Comparison of ENCODE assay signal across 8 mouse cellular contexts in the genomic region with DNA sequence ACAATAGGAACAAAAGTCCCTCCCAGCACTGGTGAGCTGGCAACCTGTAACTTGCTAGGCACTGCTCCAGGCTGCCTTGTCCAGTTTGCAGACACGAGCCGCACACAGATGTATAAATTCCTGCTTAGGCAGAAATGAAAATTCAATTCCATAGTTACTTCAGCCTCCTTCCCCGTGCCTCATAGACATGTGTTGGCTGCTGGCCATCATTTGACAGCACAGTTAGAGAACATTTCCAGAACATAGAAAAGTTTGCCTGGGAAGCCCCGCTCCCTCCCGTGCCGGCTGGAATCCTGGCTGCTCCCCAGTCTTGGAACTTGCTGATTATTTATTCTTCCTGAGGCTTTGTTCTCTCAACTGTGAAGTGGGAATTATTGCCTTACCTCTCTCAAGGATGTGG.
DNase-seq lines count a peak whose midpoint lies in the region; ATAC-seq lines count a peak whose summit lies in the region.

No protein-coding gene starts in this region.

- no peaks in the 10 kb centered on the region; the same call in 1 of the 2 replicates for H3K4me1 ChIP-seq in intestine, embryonic 15.5 days (replicated peaks)

- peak; percentile 31 to 33 for DNase-seq in cerebellum, postnatal 14 days
- DNase-seq in NIH3T3 (ENCODE audit: low read depth), result peak; percentile 89
- peak; percentile 45 for DNase-seq in gastrocnemius, postnatal 10 days
- peak; percentile 78 for DNase-seq in left cerebral cortex, postnatal 4 days
- DNase-seq in right cerebral cortex, postnatal 10 days (ENCODE audit: low spot score in 2 of 2), result peak; percentile 77 to 82
- no peak for DNase-seq in spleen, postnatal 10 days (ENCODE audit: low spot score in 2 of 2)

- intact Hi-C loops in left cerebral cortex, postnatal 4 days (cut with DNase I), result no loop called here

- no peak for ATAC-seq in cerebellum, adult (ENCODE audit: insufficient number of reproducible peaks, low FRiP score, low TSS enrichment)
- peak; percentile 55 for ATAC-seq in intestine, embryonic 15.5 days

- no peaks in the 10 kb centered on the region for H3K36me3 ChIP-seq in intestine, embryonic 15.5 days

- peak overlapping the region; percentile 48; the same call in 1 of the 2 replicates for H3K27ac ChIP-seq in intestine, embryonic 15.5 days

- no peak overlapping the region for H3K4me2 ChIP-seq in intestine, embryonic 15.5 days (replicated peaks)

- no peak overlapping the region for H3K9ac ChIP-seq in intestine, embryonic 15.5 days

- H3K9me3 ChIP-seq in intestine, embryonic 15.5 days, result no peaks in the 10 kb centered on the region

- H3K4me3 ChIP-seq in intestine, embryonic 15.5 days (replicated peaks), result no peak overlapping the region

- H3K27me3 ChIP-seq in intestine, embryonic 15.5 days (replicated peaks), result no peaks in the 10 kb centered on the region

- 30% methylated on average over 6 of the region's 6 CpGs for WGBS in intestine, embryonic 15.5 days

Comparison
In these comparisons a context has a peak if more than half of its experiments do, and no peak if none do; other contexts are left out.
1. DNase-seq: peak in cerebellum, postnatal 14 days (2 of 2), NIH3T3 (single experiment), gastrocnemius, postnatal 10 days (single experiment), left cerebral cortex, postnatal 4 days (single experiment) and right cerebral cortex, postnatal 10 days (2 of 2); none in spleen, postnatal 10 days (0 of 2).